22 mouse cellular contexts compared by ENCODE assay signal in the genomic region with DNA sequence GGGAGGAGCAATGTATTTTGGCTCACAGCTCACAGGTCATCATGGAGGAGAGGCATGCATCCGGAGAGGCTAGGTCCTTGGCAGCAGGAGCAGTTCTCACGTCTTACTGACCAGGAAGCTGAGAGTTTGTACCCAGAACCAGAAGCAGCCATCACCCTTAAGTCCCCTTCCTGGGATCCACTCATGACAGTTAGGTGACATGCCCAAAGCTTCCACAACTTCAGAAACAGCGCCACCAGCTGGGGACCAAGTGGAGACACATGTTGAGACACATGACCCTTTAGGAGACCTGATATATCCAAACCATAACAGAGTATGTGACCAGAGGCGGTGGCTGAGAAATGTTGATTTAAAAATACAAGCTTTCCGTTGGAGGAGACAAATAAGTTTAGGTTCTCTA. TPM values are rescaled to one million over a fixed set of nuclear protein-coding genes. Genes with fewer than 3 reads are reported as not detected.
DNase-seq lines count a peak whose midpoint lies in the region; ATAC-seq and TF ChIP-seq lines count a peak whose summit lies in the region.
"Had no signal": no experiment of that assay in that cellular context is flagged by ENCODE, and none has a peak within 500 bp of the region (broad histone marks: within the 10 kb centered on the region; RNA-seq: fewer than 3 reads in every experiment).

No protein-coding gene starts in this region.

- H3K27ac ChIP-seq in liver, embryonic 14.5 days, result no peak overlapping the region
- H3K27ac ChIP-seq: embryonic facial prominence, embryonic 12.5 days; left cerebral cortex, adult 2 months had no signal

- H3K9me3 ChIP-seq in liver, embryonic 14.5 days (ENCODE audit: control insufficient read depth, low read length), result no peaks in the 10 kb centered on the region
- H3K9me3 ChIP-seq: embryonic facial prominence, embryonic 12.5 days had no signal

- H3K9ac ChIP-seq in liver, embryonic 14.5 days (replicated peaks), result no peak overlapping the region
- H3K9ac ChIP-seq: embryonic facial prominence, embryonic 12.5 days had no signal

- no peaks in the 10 kb centered on the region for H3K4me1 ChIP-seq in liver, embryonic 14.5 days (replicated peaks; ENCODE audit: control insufficient read depth in 2 of 2, insufficient read depth in 2 of 2, low read length in 1 of 2)
- H3K4me1 ChIP-seq: embryonic facial prominence, embryonic 12.5 days had no signal

- H3K4me3 ChIP-seq in liver, embryonic 14.5 days (ENCODE audit: insufficient read depth in 1 of 2, low read depth in 2 of 2, low read length in 2 of 2), result no peak overlapping the region
- H3K4me3 ChIP-seq: embryonic facial prominence, embryonic 12.5 days; left cerebral cortex, adult 2 months had no signal

- TF ChIP-seq CTCF in liver, embryonic 14.5 days (IDR thresholded peaks at IDR 0.05; ENCODE audit: low read depth), result peak; percentile 16; the same call in 1 of the 2 replicates

- H3K36me3 ChIP-seq in liver, embryonic 14.5 days (replicated peaks; ENCODE audit: control insufficient read depth, insufficient read depth, low read depth), result no peaks in the 10 kb centered on the region
- H3K36me3 ChIP-seq: embryonic facial prominence, embryonic 12.5 days had no signal

- TF ChIP-seq EP300 in liver, embryonic 14.5 days (IDR thresholded peaks at IDR 0.05; ENCODE audit: low read depth), result no peak

- H3K27me3 ChIP-seq in liver, embryonic 14.5 days (ENCODE audit: control insufficient read depth, insufficient read depth, low read length), result no peaks in the 10 kb centered on the region
- H3K27me3 ChIP-seq: embryonic facial prominence, embryonic 12.5 days had no signal

- no peak overlapping the region for H3K4me2 ChIP-seq in liver, embryonic 14.5 days (ENCODE audit: low read depth)
- H3K4me2 ChIP-seq: embryonic facial prominence, embryonic 12.5 days had no signal

- no peak for ATAC-seq in liver, embryonic 14.5 days (ENCODE audit: insufficient read depth)
- ATAC-seq in inflammation-experienced regulatory T-cells, adult 6 months, result no peak
- ATAC-seq: hindbrain, embryonic 16.5 days; midbrain, embryonic 16.5 days had no signal

- 55% methylated on average over 5 of the region's 5 CpGs for WGBS in liver, embryonic 14.5 days (ENCODE audit: insufficient replicate concordance)

- DNase-seq in embryo, embryonic 10 days (ENCODE audit: low spot score), result peak; percentile 20
- DNase-seq in embryo, embryonic 11 days, result no peak
- DNase-seq in liver, embryonic 14.5 days (ENCODE audit: low read depth in 3 of 3, low spot score in 3 of 3), result no peak
- no peak for DNase-seq in liver
- peak; percentile 38 for DNase-seq in A20 (ENCODE audit: low read depth, low spot score)
- DNase-seq in R1 (ENCODE audit: low read depth, low spot score), result peak; percentile 53
- no peak for DNase-seq in cerebellum, postnatal 25 days
- DNase-seq: adrenal gland, postnatal 25 days; B cell, adult 2 months; cerebellum, postnatal 14 days; heart, adult 18-20 months; heart, postnatal 10 days; lung, postnatal 36 days had no signal

RNA-seq across cellular contexts. Expression of gene Olfr157, which starts 8.0 kb away (rescaled TPM):
- not detected in 2 replicates for polyA plus RNA-seq in liver, embryonic 14.5 days (2012; rRNA removed)
- polyA plus RNA-seq in liver, embryonic 14.5 days (2014; fragmentation: Nextera tagmentation; extraction: Ambion mirVana), result not detected in 2 replicates
- under 1 TPM; 0.28 to 0.86 (median 0.56) TPM for polyA plus RNA-seq in inflammation-experienced regulatory T-cells, adult 6 months (2017; shearing (Covaris generic))
- polyA plus RNA-seq: hindbrain, embryonic 16.5 days; midbrain, embryonic 16.5 days; neural tube, embryonic 11.5 days; testis, adult 2 months had no signal

RNA-seq across cellular contexts. Expression of gene Olfr156, which starts 8.3 kb away (rescaled TPM):
- polyA plus RNA-seq in liver, embryonic 14.5 days (2012; rRNA removed), result not detected in 2 replicates
- not detected in 2 replicates for polyA plus RNA-seq in liver, embryonic 14.5 days (2014; fragmentation: Nextera tagmentation; extraction: Ambion mirVana)
- polyA plus RNA-seq in inflammation-experienced regulatory T-cells, adult 6 months (2017; shearing (Covaris generic)), result not detected
- polyA plus RNA-seq: hindbrain, embryonic 16.5 days; midbrain, embryonic 16.5 days; neural tube, embryonic 11.5 days; small intestine, adult 2 months; testis, adult 2 months had no signal

RNA-seq across cellular contexts. Expression of gene Olfr155, which starts 19.3 kb away (rescaled TPM):
- polyA plus RNA-seq in liver, embryonic 14.5 days (2012; rRNA removed), result not detected in 2 replicates
- polyA plus RNA-seq in liver, embryonic 14.5 days (2014; fragmentation: Nextera tagmentation; extraction: Ambion mirVana), result not detected in 2 replicates
- not detected for polyA plus RNA-seq in inflammation-experienced regulatory T-cells, adult 6 months (2017; shearing (Covaris generic))
- polyA plus RNA-seq: hindbrain, embryonic 16.5 days; limb, embryonic 14.5 days; midbrain, embryonic 16.5 days; neural tube, embryonic 11.5 days; small intestine, adult 2 months; testis, adult 2 months had no signal

RNA-seq across cellular contexts. Expression of gene Reck, which starts 43.3 kb away (rescaled TPM):
- polyA plus RNA-seq in liver, embryonic 14.5 days (2012; rRNA removed), result 1.2 and 1.7 TPM in 2 replicates
- polyA plus RNA-seq in liver, embryonic 14.5 days (2014; fragmentation: Nextera tagmentation; extraction: Ambion mirVana), result 1.6 and 2.0 TPM in 2 replicates
- 1 to 10 TPM; 3.6 to 6.3 (median 5.3) TPM for polyA plus RNA-seq in inflammation-experienced regulatory T-cells, adult 6 months (2017; shearing (Covaris generic))

Comparison
In these comparisons a context has a peak if more than half of its experiments do, and no peak if none do; other contexts are left out.
1. DNase-seq: peak in embryo, embryonic 10 days (single experiment), A20 (single experiment) and R1 (single experiment); none in embryo, embryonic 11 days (single experiment), liver, embryonic 14.5 days (0 of 3), liver (single experiment) and cerebellum, postnatal 25 days (0 of 2).